13 mouse cellular contexts compared by ENCODE assay signal in genomic region chr2:59510416-59510815, GRCm38 (mm10). TPM values are rescaled to one million over a fixed set of nuclear protein-coding genes. Genes with fewer than 3 reads are reported as not detected.
A peak's percentile ranks its signal among the peaks of the same experiment; 100 is the strongest.
DNase-seq lines count a peak whose midpoint lies in the region; ATAC-seq and TF ChIP-seq lines count a peak whose summit lies in the region.
"Had no signal": no experiment of that assay in that cellular context is flagged by ENCODE, and none has a peak within 500 bp of the region (broad histone marks: within the 10 kb centered on the region; RNA-seq: fewer than 3 reads in every experiment).

No protein-coding gene starts in this region.

- no peak for DNase-seq in kidney, adult 2 months
- DNase-seq in cerebellum, adult 11-12 months, result peak; percentile 90
- DNase-seq in cerebellum, postnatal 25 days, result peak; percentile 88 to 89
- DNase-seq in midbrain, embryonic 14.5 days, result peak; percentile 39
- DNase-seq in adrenal gland, adult (ENCODE audit: inconsistent age in 2 of 2, low spot score in 1 of 2), result no peak
- DNase-seq: adrenal gland, adult 2 months; gastrocnemius, postnatal 25 days; kidney, adult 11 months had no signal

- 0 out of 2 replicates have a peak, but pooled peaks have one; percentile 29 for ATAC-seq in kidney, embryonic 16.5 days (ENCODE audit: low FRiP score, low TSS enrichment)
- no peak for ATAC-seq in midbrain, embryonic 14.5 days (ENCODE audit: low FRiP score, low TSS enrichment)
- no peak for ATAC-seq in CD4-positive, CD25-positive, alpha-beta regulatory T cell, adult 4 months
- ATAC-seq in intestine, embryonic 16.5 days, result no peak

- peaks cover 5% of the 10 kb centered on the region; the same call in 1 of the 2 replicates for H3K4me1 ChIP-seq in kidney, embryonic 16.5 days (ENCODE audit: insufficient read depth, low read length)
- no peaks in the 10 kb centered on the region for H3K4me1 ChIP-seq in kidney, adult 2 months (ENCODE audit: control insufficient read depth, insufficient read depth, low read length)
- H3K4me1 ChIP-seq in midbrain, embryonic 14.5 days (ENCODE audit: control insufficient read depth, insufficient read depth, low read length), result 0 out of 2 replicates have a peak, but pooled peaks cover 7% of the 10 kb centered on the region
- H3K4me1 ChIP-seq in intestine, embryonic 16.5 days (ENCODE audit: control insufficient read depth, insufficient read depth, low read length), result peaks cover 4% of the 10 kb centered on the region; the same call in 1 of the 2 replicates

- H3K27me3 ChIP-seq in kidney, embryonic 16.5 days (ENCODE audit: insufficient read depth, low read length), result no peaks in the 10 kb centered on the region
- H3K27me3 ChIP-seq in kidney, adult 2 months (replicated peaks; ENCODE audit: control insufficient read depth, insufficient read depth, low read length), result no peaks in the 10 kb centered on the region
- no peaks in the 10 kb centered on the region for H3K27me3 ChIP-seq in midbrain, embryonic 14.5 days (ENCODE audit: control insufficient read depth, insufficient read depth, low read length)
- H3K27me3 ChIP-seq in intestine, embryonic 16.5 days (replicated peaks; ENCODE audit: control insufficient read depth, insufficient read depth, low read length), result no peaks in the 10 kb centered on the region

- no peak overlapping the region for H3K4me3 ChIP-seq in kidney, embryonic 16.5 days (ENCODE audit: low read length)
- no peak overlapping the region for H3K4me3 ChIP-seq in kidney, adult 2 months (ENCODE audit: insufficient read depth, low read depth, low read length)
- H3K4me3 ChIP-seq in midbrain, embryonic 14.5 days (replicated peaks; ENCODE audit: low read depth, low read length), result no peak overlapping the region
- H3K4me3 ChIP-seq in intestine, embryonic 16.5 days (ENCODE audit: low read length), result no peak overlapping the region

- H3K4me2 ChIP-seq in kidney, embryonic 16.5 days (replicated peaks; ENCODE audit: low read depth, low read length), result no peak overlapping the region
- H3K4me2 ChIP-seq in midbrain, embryonic 14.5 days (ENCODE audit: low read length), result no peak overlapping the region
- H3K4me2 ChIP-seq in intestine, embryonic 16.5 days (ENCODE audit: low read depth, low read length), result no peak overlapping the region
- H3K4me2 ChIP-seq: liver, embryonic 11.5 days had no signal

- TF ChIP-seq POLR2A in kidney, adult 2 months (IDR thresholded peaks at IDR 0.05; ENCODE audit: low read depth, low read length), result no peak

- 0 out of 2 replicates have a peak, but pooled peaks cover 2% of the 10 kb centered on the region for H3K9me3 ChIP-seq in kidney, embryonic 16.5 days (ENCODE audit: low read length)
- H3K9me3 ChIP-seq in midbrain, embryonic 14.5 days (ENCODE audit: control insufficient read depth, low read length), result no peaks in the 10 kb centered on the region
- H3K9me3 ChIP-seq in intestine, embryonic 16.5 days (ENCODE audit: control insufficient read depth, low read length), result no peaks in the 10 kb centered on the region

- TF ChIP-seq CTCF in kidney, adult 2 months (conservative IDR thresholded peaks at IDR 0.05; ENCODE audit: insufficient read depth, insufficient read length, low read depth, low read length), result no peak

- no peak overlapping the region for H3K27ac ChIP-seq in kidney, embryonic 16.5 days (ENCODE audit: low read length)
- H3K27ac ChIP-seq in kidney, adult 2 months (ENCODE audit: insufficient read depth, low read depth, low read length), result no peak overlapping the region
- no peak overlapping the region; the same call in 1 of the 2 replicates for H3K27ac ChIP-seq in midbrain, embryonic 14.5 days (replicated peaks; ENCODE audit: low read depth, low read length)
- H3K27ac ChIP-seq in intestine, embryonic 16.5 days (ENCODE audit: low read length), result no peak overlapping the region

- WGBS in kidney, embryonic 16.5 days, result 45% methylated on average over 9 of the region's 9 CpGs
- WGBS in kidney, adult 2 months, result 44% methylated on average over 9 of the region's 9 CpGs
- 37% methylated on average over 9 of the region's 9 CpGs for WGBS in midbrain, embryonic 14.5 days
- 45% methylated on average over 9 of the region's 9 CpGs for WGBS in intestine, embryonic 16.5 days

- H3K9ac ChIP-seq in kidney, embryonic 16.5 days (replicated peaks; ENCODE audit: low read length), result no peak overlapping the region
- H3K9ac ChIP-seq in midbrain, embryonic 14.5 days (replicated peaks; ENCODE audit: low read length), result no peak overlapping the region; the same call in 1 of the 2 replicates
- H3K9ac ChIP-seq in intestine, embryonic 16.5 days (ENCODE audit: low read depth, low read length), result no peak overlapping the region

- no peaks in the 10 kb centered on the region for H3K36me3 ChIP-seq in kidney, embryonic 16.5 days (ENCODE audit: insufficient read depth, low read length)
- no peaks in the 10 kb centered on the region for H3K36me3 ChIP-seq in kidney, adult 2 months (ENCODE audit: control insufficient read depth, insufficient read depth, low read length)
- H3K36me3 ChIP-seq in midbrain, embryonic 14.5 days (ENCODE audit: control insufficient read depth, insufficient read depth, low read length), result no peaks in the 10 kb centered on the region
- H3K36me3 ChIP-seq in intestine, embryonic 16.5 days (ENCODE audit: control insufficient read depth, insufficient read depth, low read length), result no peaks in the 10 kb centered on the region

RNA-seq across cellular contexts. Expression of gene Dapl1, which starts 26.0 kb away (rescaled TPM):
- 4.6 and 5.6 TPM in 2 replicates for polyA plus RNA-seq in kidney, embryonic 16.5 days (2015; fragmentation: Nextera tagmentation; extraction: Ambion mirVana)
- 0.20 and 1.3 TPM in 2 replicates for polyA plus RNA-seq in kidney, adult 2 months (2012; rRNA removed)
- polyA plus RNA-seq in midbrain, embryonic 14.5 days (2014; fragmentation: Nextera tagmentation; extraction: Ambion mirVana), result 0.42 and 0.96 TPM in 2 replicates
- polyA plus RNA-seq in CD4-positive, CD25-positive, alpha-beta regulatory T cell, adult 4 months (2017; shearing (Covaris generic)), result 10 to 100 TPM; 20.9 to 26.8 TPM
- polyA plus RNA-seq in intestine, embryonic 16.5 days (2015; fragmentation: Nextera tagmentation; extraction: Ambion mirVana), result not detected in 2 replicates
- polyA plus RNA-seq: adrenal gland, adult 2 months; small intestine, adult 2 months had no signal

Comparison
In these comparisons a context has a peak if more than half of its experiments do, and no peak if none do; other contexts are left out.
1. DNase-seq: peak in cerebellum, adult 11-12 months (single experiment), cerebellum, postnatal 25 days (2 of 2) and midbrain, embryonic 14.5 days (single experiment); none in kidney, adult 2 months (single experiment) and adrenal gland, adult (0 of 2).